Mouse (Mus musculus) lung, adult 18-20 months (tissue): Measurements from ENCODE around the gene Retreg1.

ENCODE experiments used
- DNase-seq, 2 experiments: peaks; one replicate each; pipeline ENCODE4 v3.0.0; 2022; ENCODE audit warnings: mixed read lengths in 2 of 2

Retreg1 gene

DNA sequence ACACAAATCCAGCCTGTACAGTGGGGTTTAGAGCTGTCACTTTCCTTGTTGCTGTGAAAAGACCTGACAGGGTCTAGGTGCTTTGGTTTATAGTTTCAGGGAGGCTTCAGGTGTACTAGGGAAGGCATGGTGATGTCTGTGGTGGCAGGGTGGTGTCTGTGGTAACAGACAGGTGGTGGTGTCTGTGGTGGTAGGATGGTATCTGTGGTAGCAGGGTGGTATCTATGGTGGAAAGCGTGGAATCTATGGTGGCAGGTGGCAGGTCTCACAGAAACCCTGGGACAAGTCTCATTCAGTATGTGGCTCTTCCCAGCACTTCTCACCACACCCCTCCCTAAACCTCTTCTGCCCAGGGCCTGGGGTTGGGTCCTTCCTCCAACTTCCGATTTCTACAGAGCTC lies 8.7 kb upstream of the Retreg1 start:
- no peak for DNase-seq

- DNase-seq, result no peak
Observed at GRCm38 (mm10) chr15:25834920-25835674, 7.9 kb upstream of the Retreg1 start.

GRCm38 (mm10) chr15:25842462-25843085 lies 406 bp upstream of the Retreg1 start:
- DNase-seq, result peak; percentile 26 to 50

GRCm38 (mm10) chr15:25844013-25844570 lies 1.1 kb downstream of the Retreg1 start:
- DNase-seq, result no peak

- no peak for DNase-seq
Observed at GRCm38 (mm10) chr15:25844771-25845170, 1.8 kb downstream of the Retreg1 start.

DNA sequence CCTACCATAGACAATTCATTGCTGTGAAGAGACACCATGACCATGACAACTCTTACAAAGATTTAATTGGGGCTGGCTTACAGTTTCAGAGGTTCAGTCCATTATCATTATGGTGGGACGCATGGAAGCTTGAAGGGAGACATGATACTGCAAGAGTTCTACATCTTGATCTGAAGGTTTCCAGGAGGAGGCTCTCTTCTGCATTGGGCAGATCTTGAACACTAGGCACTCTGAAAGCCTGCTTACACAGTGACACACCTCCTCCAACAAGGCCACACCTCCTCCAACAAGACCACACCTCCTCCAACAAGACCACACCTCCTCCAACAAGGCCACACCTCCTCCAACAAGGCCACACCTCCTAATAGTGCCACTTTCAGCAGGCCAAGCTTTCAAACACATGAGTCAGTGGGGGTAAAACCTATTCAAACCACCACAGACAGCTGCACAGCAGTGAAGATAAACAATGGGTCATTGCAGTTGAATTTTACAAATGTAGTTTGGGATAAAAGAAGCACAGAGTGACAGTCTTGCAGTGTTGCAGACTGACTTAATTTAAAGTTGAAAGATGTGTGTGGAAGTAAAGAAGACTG lies 4.7 kb downstream of the Retreg1 start:
- no peak for DNase-seq

GRCm38 (mm10) chr15:25850552-25850951 lies 7.6 kb downstream of the Retreg1 start:
- peak; percentile 76 to 83 for DNase-seq

DNA sequence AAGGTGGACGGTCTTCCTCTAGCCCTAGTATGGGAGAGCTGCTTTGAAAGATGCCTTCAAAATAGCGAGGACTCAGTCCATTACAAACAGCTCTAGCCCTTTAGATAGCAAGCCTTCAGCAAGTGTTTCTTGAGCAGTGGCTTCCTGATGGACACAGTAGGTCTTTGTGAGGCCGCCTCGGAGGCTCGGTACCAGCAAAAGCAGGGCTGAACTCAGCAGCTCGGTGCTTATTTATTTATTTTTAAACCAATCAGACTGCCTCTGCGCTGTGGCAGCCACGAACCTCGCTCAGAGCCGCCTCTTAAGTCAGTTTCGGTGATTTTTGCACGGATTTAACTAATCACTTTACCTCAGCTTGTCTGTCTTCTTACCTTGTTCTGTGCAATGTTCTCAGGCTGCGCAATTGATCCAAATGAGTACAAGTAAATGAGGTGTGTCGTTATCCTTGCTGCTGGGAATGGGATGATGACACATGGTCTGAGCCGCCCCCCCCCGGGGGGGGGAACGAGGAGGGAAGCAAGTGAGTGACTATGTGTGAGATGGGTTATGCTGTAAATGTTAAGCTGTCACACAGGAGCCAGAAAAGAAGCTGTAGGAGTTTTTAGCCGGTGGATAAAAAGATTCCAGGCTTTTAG lies 11.4 kb downstream of the Retreg1 start:
- no peak for DNase-seq

DNA sequence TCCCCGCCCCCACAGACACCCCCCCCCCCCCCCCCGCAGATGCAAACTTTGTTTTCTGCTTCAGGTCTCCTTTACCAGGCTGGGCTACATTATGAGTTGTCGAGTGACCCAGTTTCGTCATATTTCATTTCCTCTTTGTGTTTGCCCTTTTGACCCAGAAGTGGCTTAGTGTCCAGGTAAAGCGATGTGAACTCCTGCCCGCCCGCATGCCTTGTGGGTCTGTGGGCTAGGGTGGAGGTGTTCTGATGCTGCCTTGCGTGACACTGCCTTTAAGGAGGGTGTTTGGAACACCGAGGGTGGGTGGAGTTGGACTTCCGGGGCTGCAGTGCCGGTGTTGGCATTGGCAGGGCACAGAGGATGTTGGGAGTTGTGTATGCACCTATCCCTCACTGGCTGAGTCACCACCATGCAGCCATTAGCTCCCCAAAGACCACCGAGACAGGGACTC lies 15.7 kb downstream of the Retreg1 start:
- DNase-seq, result peak; percentile 36 to 49

GRCm38 (mm10) chr15:25859469-25859868 lies 16.5 kb downstream of the Retreg1 start:
- no peak for DNase-seq

GRCm38 (mm10) chr15:25861900-25862299 lies 18.9 kb downstream of the Retreg1 start:
- no peak for DNase-seq

- DNase-seq, result no peak
Observed at GRCm38 (mm10) chr15:25865605-25866004, 22.6 kb downstream of the Retreg1 start.

DNA sequence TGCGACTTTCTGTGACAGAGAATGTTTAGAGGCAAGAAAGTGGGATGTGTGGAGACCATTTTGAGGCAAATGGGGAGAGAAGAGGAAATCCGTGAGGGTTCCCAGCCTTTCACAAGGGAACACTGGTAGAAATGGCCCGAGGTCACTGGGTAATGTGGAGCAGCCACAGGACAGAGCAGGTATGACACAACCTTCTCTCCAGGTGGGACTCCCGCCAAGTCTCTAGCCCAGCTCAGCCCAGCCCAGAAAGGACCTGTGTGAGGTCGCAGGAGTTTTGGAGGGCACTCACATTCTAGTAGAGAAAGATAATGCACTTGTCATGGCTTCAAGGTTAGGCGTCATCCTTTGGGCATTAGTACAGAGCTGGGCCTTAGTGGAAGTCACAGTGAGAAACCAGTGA lies 23.1 kb downstream of the Retreg1 start:
- DNase-seq, result peak in 1 of 2 experiments; percentile 47

DNA sequence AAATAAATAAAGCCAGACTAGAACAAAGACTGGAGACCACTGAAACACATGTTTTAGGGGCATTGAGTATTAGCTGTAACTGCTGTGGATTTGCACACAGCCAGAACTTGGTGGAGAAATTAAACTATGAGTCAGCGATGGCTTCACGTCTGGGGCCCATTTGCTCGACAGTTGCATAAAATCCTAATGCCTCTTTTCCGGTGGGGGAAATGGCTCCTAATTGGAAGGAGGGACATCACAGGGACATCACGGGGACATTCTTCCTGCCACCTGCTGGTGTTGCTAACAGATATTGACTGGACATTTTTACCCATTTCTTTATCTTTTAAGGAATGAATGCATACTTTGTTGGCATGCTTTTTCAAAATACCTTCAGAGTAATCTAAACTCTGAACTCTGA lies 26.1 kb downstream of the Retreg1 start:
- DNase-seq, result no peak

- DNase-seq, result no peak
Observed at GRCm38 (mm10) chr15:25871470-25871869, 28.5 kb downstream of the Retreg1 start.

DNA sequence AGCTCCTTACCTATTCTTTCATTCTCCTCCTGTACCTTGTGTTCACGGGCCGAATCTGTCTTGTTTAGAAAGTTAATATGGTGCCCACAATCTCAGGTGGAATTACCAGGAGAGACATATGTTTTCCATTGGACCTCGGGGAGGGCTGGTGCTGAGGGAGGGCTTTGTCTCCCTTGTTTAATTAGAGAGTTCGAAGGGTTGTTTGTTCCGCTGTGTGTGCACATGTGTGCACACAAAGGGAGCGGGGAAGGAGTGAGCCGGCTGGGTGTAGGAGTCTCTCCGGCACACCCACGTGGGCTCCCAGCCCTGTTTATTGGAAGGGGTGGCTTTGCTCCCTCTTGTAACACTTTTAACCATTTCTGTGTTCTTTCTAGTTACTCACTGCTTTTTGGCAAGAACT lies 29.1 kb downstream of the Retreg1 start:
- DNase-seq, result no peak

GRCm38 (mm10) chr15:25872657-25873056 lies 29.7 kb downstream of the Retreg1 start:
- DNase-seq, result no peak

DNA sequence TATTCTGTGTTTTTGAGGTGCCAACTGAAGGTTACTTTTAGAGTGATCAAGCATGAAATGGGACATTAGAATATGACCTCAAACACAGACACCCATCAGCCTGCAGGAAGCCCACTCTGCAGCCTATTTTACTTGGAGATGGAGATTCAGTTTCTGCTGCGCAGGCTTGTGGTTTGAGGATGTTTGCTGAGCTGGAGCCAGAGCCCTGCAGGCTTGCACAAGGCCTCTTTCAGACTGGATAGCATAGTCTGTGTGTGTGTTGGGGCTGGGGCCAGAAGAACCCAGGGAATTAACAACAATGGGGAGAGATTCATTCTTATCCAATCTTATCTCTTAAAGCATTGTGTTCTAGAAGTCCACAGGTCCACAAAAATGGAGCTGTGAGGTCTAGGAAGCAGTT lies 30.6 kb downstream of the Retreg1 start:
- no peak for DNase-seq

DNA sequence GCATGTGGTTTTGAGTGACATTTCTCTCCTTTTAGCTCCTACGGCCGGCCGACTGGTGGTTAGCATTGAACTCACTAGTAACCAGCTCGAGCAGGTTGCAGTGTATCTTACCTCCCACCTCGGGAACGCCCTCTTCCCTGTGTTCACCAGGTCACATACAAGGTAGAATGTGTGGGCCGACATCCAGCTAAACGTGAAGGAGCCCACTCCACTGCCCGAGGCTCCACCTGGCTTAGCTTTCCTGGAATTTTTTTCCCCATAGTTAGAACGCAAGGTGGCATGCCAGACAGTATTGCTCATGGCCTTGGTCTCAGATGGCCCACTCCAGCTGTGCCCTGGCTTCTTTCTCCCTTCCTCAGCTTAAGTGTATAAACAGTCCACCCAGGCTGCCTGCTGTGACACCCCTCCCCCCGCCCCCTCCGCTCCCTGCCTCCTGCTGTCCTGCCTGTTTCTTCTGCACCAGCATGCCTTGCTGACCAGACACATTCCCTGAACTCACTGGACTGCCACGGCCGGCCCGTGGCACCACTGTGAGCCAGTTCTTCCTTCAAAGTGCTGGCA lies 33.7 kb downstream of the Retreg1 start:
- peak; percentile 44 to 62 for DNase-seq

GRCm38 (mm10) chr15:25877798-25878197 lies 34.8 kb downstream of the Retreg1 start:
- no peak for DNase-seq

GRCm38 (mm10) chr15:25879229-25879628 lies 36.2 kb downstream of the Retreg1 start:
- DNase-seq, result no peak

DNA sequence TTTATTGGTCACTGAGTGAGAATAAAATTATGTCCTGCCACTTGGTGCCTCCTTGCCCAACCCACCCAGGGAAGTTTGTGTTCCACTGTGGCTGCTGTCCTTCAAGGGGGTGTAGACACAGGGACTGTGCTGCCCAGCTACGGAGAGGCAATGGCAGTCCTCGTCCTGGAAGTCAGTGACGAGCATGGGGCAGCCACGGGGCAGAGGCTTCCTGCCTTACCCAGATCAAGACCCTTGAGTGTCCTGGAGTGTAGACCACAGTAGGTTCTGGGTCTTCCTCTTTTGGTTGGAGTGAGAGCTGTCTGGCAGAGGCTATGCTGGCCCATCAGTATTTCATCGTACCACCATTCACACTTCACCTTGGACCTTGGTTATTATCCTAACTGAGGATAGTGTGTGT lies 37.2 kb downstream of the Retreg1 start:
- DNase-seq, result no peak

DNA sequence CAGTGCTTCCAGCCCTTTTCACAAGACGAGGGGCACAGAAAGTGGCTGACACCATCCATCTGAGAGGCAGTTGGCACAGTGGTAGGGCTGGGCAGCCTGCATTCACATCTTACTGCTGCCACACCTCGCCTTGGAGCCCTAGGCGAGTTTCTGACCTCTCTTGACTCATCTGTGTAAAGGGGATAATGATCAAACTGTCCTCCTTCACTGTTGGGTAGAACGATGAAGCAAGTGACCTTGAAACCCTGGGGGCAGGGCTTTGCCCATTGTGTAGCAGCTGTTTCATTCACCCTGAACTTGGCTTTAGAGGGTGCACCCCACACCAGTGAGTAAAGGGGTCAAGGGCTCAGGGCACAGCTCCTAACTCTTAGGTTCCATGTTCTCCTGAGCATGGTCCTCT lies 39.0 kb downstream of the Retreg1 start:
- DNase-seq, result no peak
